Mouse (Mus musculus): ENCODE results near the gene Gsk3b. TPM values are rescaled to one million over a fixed set of nuclear protein-coding genes. Genes with fewer than 3 reads are reported as not detected.
"Not testable (repeated sequence)": the region's sequence is repeated elsewhere in the genome, so short reads cannot be mapped to it uniquely, and the experiment has no call there.

Gsk3b gene
- polyA plus RNA-seq, 1 experiment = 44.6 TPM

GRCm38 (mm10) chr16:38181421-38181820, 92.6 kb downstream of the Gsk3b start:
- no peak for DNase-seq (ENCODE audit: extremely low spot score in 1 of 2, low spot score in 1 of 2)

- DNase-seq (ENCODE audit: extremely low spot score in 1 of 2, low spot score in 1 of 2) = no peak
Measured at GRCm38 (mm10) chr16:38184657-38185269, 96.0 kb downstream of the Gsk3b start.

- no peak for DNase-seq (ENCODE audit: extremely low spot score in 1 of 2, low spot score in 1 of 2)
Measured at GRCm38 (mm10) chr16:38189952-38190351, 101.2 kb downstream of the Gsk3b start.

GRCm38 (mm10) chr16:38190531-38190930, 101.7 kb downstream of the Gsk3b start:
- no peak for DNase-seq (ENCODE audit: extremely low spot score in 1 of 2, low spot score in 1 of 2)

- DNase-seq (ENCODE audit: extremely low spot score in 1 of 2, low spot score in 1 of 2) = no peak
Measured at GRCm38 (mm10) chr16:38191460-38191859, 102.7 kb downstream of the Gsk3b start.

GRCm38 (mm10) chr16:38192640-38193039, 103.8 kb downstream of the Gsk3b start:
- no peak for DNase-seq (ENCODE audit: extremely low spot score in 1 of 2, low spot score in 1 of 2)

- DNase-seq (ENCODE audit: extremely low spot score in 1 of 2, low spot score in 1 of 2) = peak; percentile 18 to 89
Measured at GRCm38 (mm10) chr16:38197299-38197698, 108.5 kb downstream of the Gsk3b start.

GRCm38 (mm10) chr16:38205272-38205671, 116.5 kb downstream of the Gsk3b start:
- DNase-seq (ENCODE audit: extremely low spot score in 1 of 2, low spot score in 1 of 2) = no peak

GRCm38 (mm10) chr16:38222491-38222890, 133.7 kb downstream of the Gsk3b start:
- DNase-seq (ENCODE audit: extremely low spot score in 1 of 2, low spot score in 1 of 2) = not testable (repeated sequence)

- no peak for DNase-seq (ENCODE audit: extremely low spot score in 1 of 2, low spot score in 1 of 2)
Measured at GRCm38 (mm10) chr16:38236936-38237585, 148.3 kb downstream of the Gsk3b start.

- DNase-seq (ENCODE audit: extremely low spot score in 1 of 2, low spot score in 1 of 2) = peak; percentile 13 to 72
Measured at GRCm38 (mm10) chr16:38239729-38240128, 150.9 kb downstream of the Gsk3b start.

GRCm38 (mm10) chr16:38240167-38240566, 151.4 kb downstream of the Gsk3b start:
- DNase-seq (ENCODE audit: extremely low spot score in 1 of 2, low spot score in 1 of 2) = no peak

- no peak for DNase-seq (ENCODE audit: extremely low spot score in 1 of 2, low spot score in 1 of 2)
Measured at GRCm38 (mm10) chr16:38244111-38244510, 155.3 kb downstream of the Gsk3b start.

GRCm38 (mm10) chr16:38245379-38245778, 156.6 kb downstream of the Gsk3b start:
- DNase-seq (ENCODE audit: extremely low spot score in 1 of 2, low spot score in 1 of 2) = no peak

- DNase-seq (ENCODE audit: extremely low spot score in 1 of 2, low spot score in 1 of 2) = no peak
Measured at GRCm38 (mm10) chr16:38245849-38246585, 157.2 kb downstream of the Gsk3b start.

- no peak for DNase-seq (ENCODE audit: extremely low spot score in 1 of 2, low spot score in 1 of 2)
Measured at GRCm38 (mm10) chr16:38248331-38248961, 159.6 kb downstream of the Gsk3b start.

GRCm38 (mm10) chr16:38250467-38250866, 161.7 kb downstream of the Gsk3b start:
- DNase-seq (ENCODE audit: extremely low spot score in 1 of 2, low spot score in 1 of 2) = no peak

GRCm38 (mm10) chr16:38254001-38254400, 165.2 kb downstream of the Gsk3b start:
- DNase-seq (ENCODE audit: extremely low spot score in 1 of 2, low spot score in 1 of 2) = no peak

GRCm38 (mm10) chr16:38255107-38255506, 166.3 kb downstream of the Gsk3b start:
- DNase-seq (ENCODE audit: extremely low spot score in 1 of 2, low spot score in 1 of 2) = no peak

GRCm38 (mm10) chr16:38255927-38256326, 167.1 kb downstream of the Gsk3b start:
- no peak for DNase-seq (ENCODE audit: extremely low spot score in 1 of 2, low spot score in 1 of 2)

GRCm38 (mm10) chr16:38271601-38272000, 182.8 kb downstream of the Gsk3b start:
- DNase-seq (ENCODE audit: extremely low spot score in 1 of 2, low spot score in 1 of 2) = no peak
